Mouse (Mus musculus) C2C12 (cell line): Measurements from ENCODE around the gene Tmem98. TPM values are rescaled to one million over a fixed set of nuclear protein-coding genes. Genes with fewer than 3 reads are reported as not detected.

ENCODE experiments used
- H3K27me3 ChIP-seq: one replicate; pipeline ENCODE4 v1.6.1; 2011; ENCODE audit not compliant: control insufficient read depth, insufficient read depth, insufficient read length
- H3K36me3 ChIP-seq: one replicate; pipeline ENCODE4 v1.6.1; 2011; ENCODE audit not compliant: control insufficient read depth, insufficient read depth
- H3K4me3 ChIP-seq: one replicate; pipeline ENCODE4 v1.5.1; 2011; ENCODE audit warnings: mild to moderate bottlenecking, control low read depth; ENCODE audit not compliant: poor library complexity, insufficient read depth, severe bottlenecking
- H3K79me2 ChIP-seq: one replicate; pipeline ENCODE4 v1.6.1; 2011; ENCODE audit not compliant: control insufficient read depth, insufficient read depth
- H3K79me3 ChIP-seq: one replicate; pipeline ENCODE4 v1.6.1; 2011; ENCODE audit warnings: low read depth, control low read depth
- H3ac ChIP-seq: one replicate; pipeline ENCODE3; 2011; ENCODE audit warnings: low read depth; ENCODE audit not compliant: control insufficient read depth, insufficient read length
- CEBPB ChIP-seq: IDR thresholded peaks from one replicate; pipeline ENCODE4 v1.6.1; 2011; ENCODE audit warnings: low read depth, mild to moderate bottlenecking, control low read depth, moderate library complexity
- CTCF ChIP-seq: IDR thresholded peaks from one replicate; pipeline ENCODE4 v1.5.1; 2011; ENCODE audit not compliant: control insufficient read depth, insufficient read depth, insufficient read length
- FOSL1 ChIP-seq: IDR thresholded peaks from one replicate; pipeline ENCODE4 v1.8.0; 2011; ENCODE audit warnings: mild to moderate bottlenecking, low read length; ENCODE audit not compliant: poor library complexity, insufficient read depth, severe bottlenecking
- MAX ChIP-seq: IDR thresholded peaks from one replicate; pipeline ENCODE4 v1.6.1; 2011; ENCODE audit warnings: mild to moderate bottlenecking, control low read depth
- MYOD1 ChIP-seq: IDR thresholded peaks from one replicate; pipeline ENCODE4 v1.6.1; 2011; ENCODE audit warnings: low read depth; ENCODE audit not compliant: control insufficient read depth, insufficient read length
- MYOG ChIP-seq: IDR thresholded peaks from one replicate; pipeline ENCODE4 v1.6.1; 2011; ENCODE audit not compliant: control insufficient read depth, insufficient read length; ENCODE audit errors: extremely low read depth
- USF1 ChIP-seq: IDR thresholded peaks from one replicate; pipeline ENCODE4 v1.6.1; 2011; ENCODE audit warnings: low read depth, mild to moderate bottlenecking, control low read depth, moderate library complexity
- polyA plus RNA-seq: library from polyadenylated mRNA; unstranded; fragments of >200 nt; fragmentation: generic; extraction: Trizol; gene quantifications from one replicate; pipeline ENCODE4 v1.2.1, GENCODE M21; 2012; ENCODE audit warnings: missing spikeins

Gene Tmem98
- polyA plus RNA-seq, 1 experiment, result 93.3 TPM

DNA sequence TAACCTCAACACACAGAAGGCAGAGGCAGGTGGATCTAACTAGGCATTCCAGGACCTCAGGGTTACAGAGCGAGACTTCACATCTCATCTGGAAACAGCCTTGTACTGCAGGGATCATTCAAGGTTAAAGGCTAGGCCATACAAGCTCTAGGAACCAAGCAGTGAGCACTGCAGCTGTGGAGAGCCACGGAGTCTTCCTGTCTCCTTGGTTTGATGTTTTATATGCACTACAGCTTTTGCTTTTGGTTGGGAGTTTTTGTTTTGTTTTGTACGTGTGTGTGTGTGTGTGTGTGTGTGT is 42.7 kb upstream of the Tmem98 start:
- Histone ChIP-seq H3K79me2 (no peaks in the 10 kb centered on the region), H3K79me3 (no peaks in the 10 kb centered on the region), H3ac (no peak overlapping the region), H3K36me3 (no peaks in the 10 kb centered on the region), H3K4me3 (no peak overlapping the region), H3K27me3 (no peaks in the 10 kb centered on the region)
- no peak for TF ChIP-seq MYOG
- no peak for TF ChIP-seq FOSL1
- TF ChIP-seq MYOD1, result no peak
- TF ChIP-seq CEBPB, result no peak
- TF ChIP-seq CTCF, result no peak
- no peak for TF ChIP-seq USF1
- TF ChIP-seq MAX, result no peak

DNA sequence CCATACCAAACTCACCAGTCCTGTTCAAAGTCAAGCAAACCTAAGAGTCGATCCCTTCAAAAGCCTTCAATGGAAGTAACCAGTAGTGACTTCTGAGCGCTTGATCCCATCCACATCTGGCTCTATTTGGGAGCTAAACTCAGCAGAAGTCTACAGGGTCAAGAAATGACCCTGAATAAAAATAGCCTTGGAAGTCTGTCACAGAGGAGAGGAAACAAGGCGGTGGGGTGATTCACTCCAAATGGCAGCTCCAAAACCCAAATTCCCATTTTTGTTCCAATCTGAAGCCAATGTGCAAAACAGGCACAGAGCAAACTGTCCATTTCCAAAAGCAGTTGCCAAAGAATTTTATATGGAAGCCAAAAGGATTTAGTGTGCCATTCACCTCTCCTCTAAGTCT is 38.8 kb upstream of the Tmem98 start:
- no peaks in the 10 kb centered on the region for H3K79me2 ChIP-seq
- TF ChIP-seq MAX (no peak), CEBPB (no peak), CTCF (no peak), MYOG (no peak), USF1 (no peak), FOSL1 (no peak), MYOD1 (no peak)
- no peaks in the 10 kb centered on the region for H3K79me3 ChIP-seq
- no peak overlapping the region for H3ac ChIP-seq
- no peak overlapping the region for H3K4me3 ChIP-seq
- no peaks in the 10 kb centered on the region for H3K27me3 ChIP-seq
- H3K36me3 ChIP-seq, result no peaks in the 10 kb centered on the region

DNA sequence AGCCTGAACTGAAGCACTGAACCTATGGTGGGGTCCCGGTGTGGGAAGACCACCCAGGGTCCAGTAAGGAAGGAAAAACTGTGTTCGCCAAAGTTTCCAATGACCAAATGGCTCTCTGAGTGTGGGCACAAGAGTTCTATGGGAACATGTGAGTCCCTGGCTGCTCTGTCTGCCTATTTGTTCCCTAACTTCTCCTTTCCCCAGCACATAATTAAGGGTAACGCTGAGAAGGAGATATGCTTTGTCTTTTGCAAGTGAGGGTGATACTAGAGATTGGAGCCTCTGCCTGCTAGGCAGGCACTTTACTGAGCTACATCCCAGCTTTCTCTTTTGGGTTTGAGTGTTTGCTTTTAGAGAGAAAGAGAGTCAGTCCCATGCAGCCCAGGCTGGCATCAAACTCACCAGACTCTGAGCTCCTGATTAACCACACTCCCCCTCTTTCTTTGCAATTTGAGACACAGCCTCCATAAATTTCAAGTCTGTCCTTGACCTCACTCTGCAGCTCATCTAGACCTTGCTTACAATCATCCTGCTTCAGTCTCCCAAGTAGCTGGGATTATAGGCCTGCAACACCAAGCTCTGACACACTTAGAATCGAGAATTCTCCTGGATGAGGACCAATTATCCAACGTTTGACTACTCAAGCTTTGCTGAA is 38.3 kb upstream of the Tmem98 start:
- no peak overlapping the region for H3K4me3 ChIP-seq
- no peaks in the 10 kb centered on the region for H3K79me2 ChIP-seq
- H3K79me3 ChIP-seq, result no peaks in the 10 kb centered on the region
- H3K27me3 ChIP-seq, result no peaks in the 10 kb centered on the region
- TF ChIP-seq CTCF (no peak), MYOG (no peak), USF1 (no peak)
- no peak overlapping the region for H3ac ChIP-seq
- no peaks in the 10 kb centered on the region for H3K36me3 ChIP-seq

DNA sequence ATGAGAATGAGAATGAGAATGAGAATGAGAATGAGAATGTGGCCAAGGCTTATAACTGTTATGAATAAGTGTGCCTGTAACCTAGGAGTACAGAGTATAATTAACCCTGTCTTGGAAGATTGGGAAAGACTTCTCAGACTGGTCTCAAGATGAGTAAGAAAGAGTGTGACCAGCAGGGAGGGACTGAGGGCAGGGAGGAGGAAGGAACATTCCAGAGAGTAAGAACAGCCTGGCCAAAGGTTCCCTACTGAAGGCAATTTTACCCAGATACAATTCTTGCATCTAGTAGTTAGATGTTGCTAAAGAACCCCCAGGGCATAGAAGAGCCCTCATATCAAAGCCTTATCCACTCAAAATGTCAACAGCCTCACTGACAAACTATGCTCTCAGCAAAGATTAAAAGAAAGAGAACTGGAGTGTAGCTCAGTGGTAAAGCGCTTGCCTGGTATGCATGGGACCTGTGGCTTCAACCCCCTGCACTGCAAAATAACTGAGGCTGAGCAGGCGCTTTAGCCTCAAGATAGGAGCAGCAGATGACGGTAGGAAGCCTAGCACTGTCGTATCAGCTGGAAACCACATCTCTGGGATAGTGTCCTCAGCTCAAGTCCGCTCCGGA is 37.3 kb upstream of the Tmem98 start:
- Histone ChIP-seq H3K79me3 (no peaks in the 10 kb centered on the region), H3K79me2 (no peaks in the 10 kb centered on the region), H3K27me3 (no peaks in the 10 kb centered on the region), H3ac (no peak overlapping the region), H3K4me3 (no peak overlapping the region), H3K36me3 (no peaks in the 10 kb centered on the region)
- TF ChIP-seq FOSL1 (no peak), MAX (no peak), USF1 (no peak), MYOG (no peak), CEBPB (no peak)

DNA sequence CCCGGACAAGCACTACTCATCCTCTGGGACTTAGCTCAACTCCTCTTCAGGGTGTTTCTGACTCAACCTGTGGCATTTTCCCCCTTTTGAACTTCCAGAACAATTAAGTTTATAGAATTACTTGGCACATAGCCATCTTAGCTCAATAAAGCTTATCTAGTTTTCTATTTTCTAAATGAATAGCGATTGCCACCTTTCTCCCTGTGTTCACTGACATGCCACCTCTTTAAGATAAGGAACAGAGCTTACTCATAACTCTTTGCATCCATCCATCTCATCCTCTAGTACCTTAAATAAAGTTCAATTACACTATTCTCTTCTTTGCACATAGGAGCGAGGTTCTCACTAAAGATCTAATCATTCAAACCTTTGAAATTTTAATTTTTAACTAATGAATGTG is 34.4 kb upstream of the Tmem98 start:
- Histone ChIP-seq H3K27me3 (no peaks in the 10 kb centered on the region), H3ac (no peak overlapping the region), H3K36me3 (no peaks in the 10 kb centered on the region), H3K4me3 (no peak overlapping the region), H3K79me3 (no peaks in the 10 kb centered on the region), H3K79me2 (no peaks in the 10 kb centered on the region)
- no peak for TF ChIP-seq MYOG
- no peak for TF ChIP-seq USF1
- no peak for TF ChIP-seq CTCF
- no peak for TF ChIP-seq CEBPB
- no peak for TF ChIP-seq MAX
- no peak for TF ChIP-seq FOSL1
- TF ChIP-seq MYOD1, result no peak

DNA sequence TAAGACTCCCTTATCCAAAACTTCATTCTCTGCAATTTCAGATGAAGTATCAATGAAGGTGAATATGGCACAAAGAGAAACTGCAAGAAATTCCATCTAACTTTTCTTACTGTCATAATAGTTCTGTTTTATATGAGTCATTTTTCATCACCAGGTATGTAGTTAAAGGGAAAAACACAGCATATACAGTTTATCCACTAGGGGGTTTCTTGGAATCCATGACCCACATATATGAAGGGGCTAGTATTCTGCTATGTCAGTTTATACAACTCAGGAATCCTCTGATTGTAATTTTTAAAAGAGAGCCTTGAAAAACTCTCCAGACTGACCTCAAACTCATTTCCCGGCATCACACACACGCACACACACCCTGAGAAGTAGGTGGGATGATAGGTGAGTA is 32.3 kb upstream of the Tmem98 start:
- Histone ChIP-seq H3K27me3 (no peaks in the 10 kb centered on the region), H3K4me3 (no peak overlapping the region), H3K36me3 (no peaks in the 10 kb centered on the region), H3ac (no peak overlapping the region), H3K79me2 (no peaks in the 10 kb centered on the region), H3K79me3 (no peaks in the 10 kb centered on the region)
- TF ChIP-seq FOSL1 (no peak), MYOG (no peak), MAX (no peak), MYOD1 (no peak), CTCF (no peak), CEBPB (no peak), USF1 (no peak)
